12 mouse cellular contexts compared by ENCODE assay signal in genomic region chr1:172486651-172487050, GRCm38 (mm10). TPM values are rescaled to one million over a fixed set of nuclear protein-coding genes. Genes with fewer than 3 reads are reported as not detected.
DNase-seq lines count a peak whose midpoint lies in the region; ATAC-seq lines count a peak whose summit lies in the region.
"Had no signal": no experiment of that assay in that cellular context is flagged by ENCODE, and none has a peak within 500 bp of the region (broad histone marks: within the 10 kb centered on the region; RNA-seq: fewer than 3 reads in every experiment).

No protein-coding gene starts in this region.

- H3K9me3 ChIP-seq in forebrain, embryonic 11.5 days (ENCODE audit: control insufficient read depth, low read length): no peaks in the 10 kb centered on the region
- H3K9me3 ChIP-seq in hindbrain, embryonic 12.5 days (replicated peaks): no peaks in the 10 kb centered on the region
- H3K9me3 ChIP-seq in limb, embryonic 13.5 days: no peaks in the 10 kb centered on the region
- no peaks in the 10 kb centered on the region for H3K9me3 ChIP-seq in neural tube, embryonic 14.5 days (ENCODE audit: control insufficient read depth, low read length)
- H3K9me3 ChIP-seq: liver, embryonic 15.5 days had no signal

- peak overlapping the region; percentile 87 for H3K27ac ChIP-seq in forebrain, embryonic 11.5 days (ENCODE audit: low read depth, low read length)
- no peak overlapping the region for H3K27ac ChIP-seq in hindbrain, embryonic 12.5 days
- no peak overlapping the region for H3K27ac ChIP-seq in limb, embryonic 13.5 days
- no peak overlapping the region for H3K27ac ChIP-seq in neural tube, embryonic 14.5 days (ENCODE audit: low read depth, low read length)
- H3K27ac ChIP-seq: liver, embryonic 15.5 days had no signal

- H3K9ac ChIP-seq in forebrain, embryonic 11.5 days (ENCODE audit: low read length): peak overlapping the region; percentile 59
- H3K9ac ChIP-seq in hindbrain, embryonic 12.5 days: peak overlapping the region; percentile 80; the same call in 1 of the 2 replicates
- 0 out of 2 replicates have a peak overlapping the region, but pooled peaks have one; percentile 4 for H3K9ac ChIP-seq in limb, embryonic 13.5 days
- H3K9ac ChIP-seq in neural tube, embryonic 14.5 days (replicated peaks; ENCODE audit: low read depth, low read length): no peak overlapping the region
- H3K9ac ChIP-seq: liver, embryonic 15.5 days had no signal

- no peaks in the 10 kb centered on the region; the same call in 1 of the 2 replicates for H3K36me3 ChIP-seq in forebrain, embryonic 11.5 days (ENCODE audit: control insufficient read depth, insufficient read depth, low read length)
- peaks cover 29% of the 10 kb centered on the region for H3K36me3 ChIP-seq in hindbrain, embryonic 12.5 days
- H3K36me3 ChIP-seq in limb, embryonic 13.5 days: peaks cover 41% of the 10 kb centered on the region
- H3K36me3 ChIP-seq in neural tube, embryonic 14.5 days (ENCODE audit: control insufficient read depth, insufficient read depth, low read length): no peaks in the 10 kb centered on the region
- H3K36me3 ChIP-seq: liver, embryonic 15.5 days had no signal

- intact Hi-C loops in left cerebral cortex, postnatal 36 days (cut with DNase I): no loop called here

- peak overlapping the region; percentile 27 for H3K4me3 ChIP-seq in forebrain, embryonic 11.5 days (ENCODE audit: low read depth, low read length)
- H3K4me3 ChIP-seq in hindbrain, embryonic 12.5 days: peak overlapping the region; percentile 71; the same call in 1 of the 2 replicates
- no peak overlapping the region for H3K4me3 ChIP-seq in limb, embryonic 13.5 days
- no peak overlapping the region for H3K4me3 ChIP-seq in neural tube, embryonic 14.5 days (ENCODE audit: low read depth, low read length)
- H3K4me3 ChIP-seq: liver, embryonic 15.5 days had no signal

- peak overlapping the region; percentile 53 for H3K4me2 ChIP-seq in forebrain, embryonic 11.5 days (ENCODE audit: low read depth, low read length, severe bottlenecking)
- peak overlapping the region; percentile 79 for H3K4me2 ChIP-seq in hindbrain, embryonic 12.5 days (replicated peaks)
- peak overlapping the region; percentile 72 for H3K4me2 ChIP-seq in limb, embryonic 13.5 days (replicated peaks)
- H3K4me2 ChIP-seq in neural tube, embryonic 14.5 days (ENCODE audit: low read depth, low read length): peak overlapping the region; percentile 84
- H3K4me2 ChIP-seq: liver, embryonic 15.5 days had no signal

- WGBS in forebrain, embryonic 11.5 days: 23% methylated on average over 5 of the region's 5 CpGs
- WGBS in hindbrain, embryonic 12.5 days: 34% methylated on average over 5 of the region's 5 CpGs
- WGBS in limb, embryonic 13.5 days: 76% methylated on average over 5 of the region's 5 CpGs
- 25% methylated on average over 5 of the region's 5 CpGs for WGBS in neural tube, embryonic 14.5 days

- no peak for DNase-seq in forebrain, embryonic 11.5 days (ENCODE audit: low spot score)
- DNase-seq in c-Kit-positive CD71-positive TER-119-positive erythroid progenitor cells, embryonic 14.5 days (ENCODE audit: low spot score): no peak
- no peak for DNase-seq in thymus, postnatal 14 days
- no peak for DNase-seq in left cerebral cortex, postnatal 36 days (ENCODE audit: low spot score in 2 of 2)
- DNase-seq: adrenal gland, postnatal 14 days; heart, postnatal 14 days; kidney, adult 8-10 months; lung, postnatal 4 days had no signal

- no peak for ATAC-seq in forebrain, embryonic 11.5 days (replicated peaks; ENCODE audit: low FRiP score)
- no peak for ATAC-seq in hindbrain, embryonic 12.5 days (ENCODE audit: low FRiP score)
- no peak for ATAC-seq in limb, embryonic 13.5 days (ENCODE audit: low FRiP score, low read depth)
- ATAC-seq in neural tube, embryonic 14.5 days (ENCODE audit: low read depth): no peak

- H3K4me1 ChIP-seq in forebrain, embryonic 11.5 days (replicated peaks; ENCODE audit: control insufficient read depth, insufficient read depth, low read length): peaks cover 43% of the 10 kb centered on the region
- peaks cover 57% of the 10 kb centered on the region for H3K4me1 ChIP-seq in hindbrain, embryonic 12.5 days
- peaks cover 53% of the 10 kb centered on the region for H3K4me1 ChIP-seq in limb, embryonic 13.5 days
- peaks cover 40% of the 10 kb centered on the region for H3K4me1 ChIP-seq in neural tube, embryonic 14.5 days (ENCODE audit: control insufficient read depth, insufficient read depth, low read length)

- H3K27me3 ChIP-seq in forebrain, embryonic 11.5 days (ENCODE audit: control insufficient read depth, insufficient read depth, low read length): no peaks in the 10 kb centered on the region
- no peaks in the 10 kb centered on the region for H3K27me3 ChIP-seq in hindbrain, embryonic 12.5 days
- no peaks in the 10 kb centered on the region for H3K27me3 ChIP-seq in limb, embryonic 13.5 days
- H3K27me3 ChIP-seq in neural tube, embryonic 14.5 days (ENCODE audit: control insufficient read depth, insufficient read depth, low read length): no peaks in the 10 kb centered on the region

RNA-seq across cellular contexts. Expression of gene Igsf9, which starts 5.1 kb away (rescaled TPM):
- 83.2 and 94.4 TPM in 2 replicates for polyA plus RNA-seq in forebrain, embryonic 11.5 days (2014; fragmentation: Nextera tagmentation; extraction: Ambion mirVana)
- polyA plus RNA-seq in hindbrain, embryonic 12.5 days (2016; fragmentation: Nextera tagmentation; extraction: Ambion mirVana): 69.9 and 82.2 TPM in 2 replicates
- 47.9 and 53.2 TPM in 2 replicates for polyA plus RNA-seq in limb, embryonic 13.5 days (2015; fragmentation: Nextera tagmentation; extraction: Ambion mirVana)
- 29.6 and 32.4 TPM in 2 replicates for polyA plus RNA-seq in neural tube, embryonic 14.5 days (2014; fragmentation: Nextera tagmentation; extraction: Ambion mirVana)
- total RNA-seq in left cerebral cortex, postnatal 36 days (2021): 10 to 100 TPM in 1 of 2 experiments, 1 to 10 TPM in 1; 8.4 to 11.2 TPM

RNA-seq across cellular contexts. Expression of gene Slamf9, which starts 11.5 kb away (rescaled TPM):
- polyA plus RNA-seq in forebrain, embryonic 11.5 days (2014; fragmentation: Nextera tagmentation; extraction: Ambion mirVana): 0.27 and 0.28 TPM in 2 replicates
- 0.27 and 0.40 TPM in 2 replicates for polyA plus RNA-seq in hindbrain, embryonic 12.5 days (2016; fragmentation: Nextera tagmentation; extraction: Ambion mirVana)
- 0.25 and 0.63 TPM in 2 replicates for polyA plus RNA-seq in limb, embryonic 13.5 days (2015; fragmentation: Nextera tagmentation; extraction: Ambion mirVana)
- polyA plus RNA-seq in neural tube, embryonic 14.5 days (2014; fragmentation: Nextera tagmentation; extraction: Ambion mirVana): 0.21 and 0.31 TPM in 2 replicates
- total RNA-seq in left cerebral cortex, postnatal 36 days (2021): under 1 TPM; 0.49 to 0.82 TPM

RNA-seq across cellular contexts. Expression of gene Tagln2, which starts 13.2 kb away (rescaled TPM):
- polyA plus RNA-seq in forebrain, embryonic 11.5 days (2014; fragmentation: Nextera tagmentation; extraction: Ambion mirVana): 38.5 and 38.6 TPM in 2 replicates
- polyA plus RNA-seq in hindbrain, embryonic 12.5 days (2016; fragmentation: Nextera tagmentation; extraction: Ambion mirVana): 53.2 and 64.5 TPM in 2 replicates
- polyA plus RNA-seq in limb, embryonic 13.5 days (2015; fragmentation: Nextera tagmentation; extraction: Ambion mirVana): 118 and 119 TPM in 2 replicates
- 56.9 and 107 TPM in 2 replicates for polyA plus RNA-seq in neural tube, embryonic 14.5 days (2014; fragmentation: Nextera tagmentation; extraction: Ambion mirVana)
- total RNA-seq in left cerebral cortex, postnatal 36 days (2021): 10 to 100 TPM in 1 of 2 experiments, 1 to 10 TPM in 1; 10.0 to 11.6 TPM

RNA-seq across cellular contexts. Expression of gene Cfap45, which starts 34.0 kb away (rescaled TPM):
- polyA plus RNA-seq in forebrain, embryonic 11.5 days (2014; fragmentation: Nextera tagmentation; extraction: Ambion mirVana): 1.2 and 1.3 TPM in 2 replicates
- polyA plus RNA-seq in hindbrain, embryonic 12.5 days (2016; fragmentation: Nextera tagmentation; extraction: Ambion mirVana): 3.3 and 4.4 TPM in 2 replicates
- 1.0 and 1.7 TPM in 2 replicates for polyA plus RNA-seq in limb, embryonic 13.5 days (2015; fragmentation: Nextera tagmentation; extraction: Ambion mirVana)
- polyA plus RNA-seq in neural tube, embryonic 14.5 days (2014; fragmentation: Nextera tagmentation; extraction: Ambion mirVana): 3.1 and 3.5 TPM in 2 replicates
- 1 to 10 TPM; 3.4 to 4.0 TPM for total RNA-seq in left cerebral cortex, postnatal 36 days (2021)

Comparison
In these comparisons a context has a peak if more than half of its experiments do, and no peak if none do; other contexts are left out.
1. H3K4me3 ChIP-seq: peak in forebrain, embryonic 11.5 days (single experiment) and hindbrain, embryonic 12.5 days (single experiment); none in limb, embryonic 13.5 days (single experiment) and neural tube, embryonic 14.5 days (single experiment).
2. Peak in every context shown above with its lines, with median percentiles within 50 percentile points of each other: H3K4me2 ChIP-seq.